Mouse (Mus musculus) brain, embryonic 14.5 days (tissue): Measurements from ENCODE around the gene Slc2a1. TPM values are rescaled to one million over a fixed set of nuclear protein-coding genes. Genes with fewer than 3 reads are reported as not detected.

Experiments used
- DNase-seq: peaks from one replicate; pipeline ENCODE4 v3.0.0-alpha.2; 2011; ENCODE audit warnings: low read depth
- CTCF ChIP-seq: fragments of 200-500 bp; IDR thresholded peaks from 2 replicates; pipeline ENCODE4 v1.5.1; 2012; ENCODE audit warnings: inconsistent platforms, mild to moderate bottlenecking, moderate library complexity, borderline replicate concordance; ENCODE audit not compliant: insufficient read depth, insufficient read length; ENCODE audit errors: extremely low read depth
- POLR2A ChIP-seq: fragments of 200-500 bp; IDR thresholded peaks from 2 replicates; pipeline ENCODE4 v1.6.1; 2012; ENCODE audit warnings: mild to moderate bottlenecking, inconsistent platforms, borderline replicate concordance; ENCODE audit not compliant: poor library complexity, insufficient read depth, insufficient read length, severe bottlenecking; ENCODE audit errors: extremely low read depth
- polyA plus RNA-seq: library from polyadenylated mRNA; depleted of rRNA; stranded (reverse); fragments of >200 nt; gene quantifications from 2 replicates; pipeline ENCODE4 v1.2.3, GENCODE M21; 2012

Gene Slc2a1
- polyA plus RNA-seq, 1 experiment: 96.9 TPM

GRCm38 (mm10) chr4:119148741-119149140 lies 40.2 kb downstream of the Slc2a1 start:
- TF ChIP-seq POLR2A (no peak), CTCF (no peak)
- DNase-seq: no peak

DNA sequence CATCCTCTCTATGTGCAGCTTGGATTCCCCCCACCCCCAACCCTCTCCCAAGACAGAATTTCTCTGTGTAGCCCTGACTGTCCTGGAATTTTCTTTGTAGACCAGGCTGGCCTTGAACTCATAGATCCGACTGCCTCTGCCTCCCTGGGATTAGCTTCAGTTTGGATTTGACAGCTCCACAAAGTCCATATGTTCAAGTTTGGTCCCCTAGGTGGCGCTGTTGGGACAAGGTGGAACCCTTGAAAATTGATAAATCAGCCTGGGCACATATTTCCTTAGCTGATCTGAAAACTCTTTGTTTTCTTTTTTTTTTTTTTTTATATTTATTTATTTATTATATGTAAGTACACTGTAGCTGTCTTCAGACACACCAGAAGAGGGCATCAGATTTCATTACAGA lies 48.7 kb downstream of the Slc2a1 start:
- no peak for TF ChIP-seq POLR2A
- TF ChIP-seq CTCF: peak; percentile 53; the same call in 1 of the 2 replicates
- DNase-seq: peak; percentile 44

DNA sequence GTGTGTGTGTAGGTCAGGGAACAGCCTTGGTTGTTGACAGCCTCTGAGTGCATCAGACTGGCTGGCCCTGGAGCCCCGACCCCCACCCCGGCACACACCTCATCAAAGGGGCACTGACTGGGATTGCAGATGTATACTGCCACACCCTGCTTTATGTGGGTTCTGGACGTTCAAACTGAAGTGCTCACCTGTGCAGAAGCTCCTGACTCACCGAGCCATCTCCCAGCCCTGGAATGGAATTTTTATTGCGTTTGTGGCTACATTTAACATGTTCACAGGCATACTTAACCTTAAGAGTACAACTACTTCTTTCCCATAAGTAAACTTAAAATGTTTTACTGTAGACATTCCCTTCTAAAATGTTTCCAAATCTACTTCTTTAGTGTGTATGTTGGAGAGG lies 49.4 kb downstream of the Slc2a1 start:
- TF ChIP-seq CTCF: no peak
- no peak for TF ChIP-seq POLR2A
- no peak for DNase-seq

DNA sequence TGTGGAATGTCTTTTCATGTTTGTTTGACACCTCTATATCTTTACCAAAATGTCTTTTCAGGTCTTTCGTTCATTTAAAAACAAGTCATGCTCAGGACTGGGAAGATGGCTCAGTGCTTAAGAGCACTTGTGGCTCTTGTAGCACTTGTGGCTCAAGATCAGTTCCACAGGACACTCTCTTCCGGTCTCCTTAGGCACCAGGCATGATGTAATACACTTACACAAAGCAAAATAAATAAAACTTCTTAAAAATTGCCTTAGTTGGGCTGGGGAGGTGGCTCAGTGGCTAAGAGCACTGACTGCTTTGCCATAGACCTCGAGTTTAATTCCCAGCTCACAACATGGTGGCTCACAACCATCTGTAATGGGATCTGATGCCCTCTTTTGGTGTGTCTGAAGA lies 52.8 kb downstream of the Slc2a1 start:
- TF ChIP-seq CTCF (no peak), POLR2A (no peak)
- DNase-seq: no peak

- TF ChIP-seq CTCF (no peak), POLR2A (no peak)
- DNase-seq: no peak
Measured at GRCm38 (mm10) chr4:119162990-119163389, 54.5 kb downstream of the Slc2a1 start.

- TF ChIP-seq CTCF (no peak), POLR2A (no peak)
- no peak for DNase-seq
Measured at GRCm38 (mm10) chr4:119165916-119166315, 57.4 kb downstream of the Slc2a1 start.

DNA sequence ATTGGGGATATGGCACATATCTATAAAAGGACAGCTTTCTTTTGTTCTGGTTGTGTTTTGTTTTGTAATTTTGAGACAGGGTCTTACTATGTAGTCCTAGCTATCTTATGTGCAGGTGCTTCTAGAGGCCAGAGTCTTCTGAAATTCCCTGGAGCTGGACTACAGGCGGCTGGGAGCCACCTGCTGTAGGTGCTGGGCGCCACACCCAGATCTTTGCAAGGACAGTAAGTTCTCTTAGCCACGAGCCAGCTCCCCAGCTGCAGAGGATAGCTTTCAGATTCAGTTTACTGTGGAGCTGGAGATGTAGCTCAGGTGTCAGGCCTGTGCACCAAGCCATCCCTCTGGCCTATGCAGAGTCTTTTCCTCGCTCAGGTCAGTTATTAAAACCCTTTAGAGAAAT lies 58.6 kb downstream of the Slc2a1 start:
- DNase-seq: no peak
- TF ChIP-seq CTCF (no peak), POLR2A (no peak)

DNA sequence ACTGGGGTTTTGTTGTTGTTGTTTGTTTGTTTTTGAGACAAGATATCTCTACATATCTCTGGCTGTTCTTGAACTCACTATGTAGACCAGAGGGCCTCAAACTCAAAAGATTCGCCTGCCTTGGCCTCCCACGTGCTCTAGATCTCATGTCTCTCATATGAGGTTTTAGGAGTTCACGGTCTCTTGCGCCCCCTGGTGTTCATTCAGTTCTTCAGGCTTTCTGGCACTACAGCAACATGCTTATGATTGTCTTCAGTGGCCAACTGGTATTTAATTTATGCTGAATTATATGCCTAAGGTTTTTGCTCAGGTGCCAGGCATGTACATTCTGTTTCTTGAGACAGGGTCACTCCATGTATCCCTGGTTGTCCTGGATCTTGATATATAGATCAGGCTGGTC lies 59.2 kb downstream of the Slc2a1 start:
- TF ChIP-seq POLR2A: no peak
- peak; percentile 78; the same call in 1 of the 2 replicates for TF ChIP-seq CTCF
- DNase-seq: peak; percentile 90

- peak; percentile 20 for DNase-seq
- TF ChIP-seq POLR2A: no peak
- TF ChIP-seq CTCF: no peak
Measured at GRCm38 (mm10) chr4:119172919-119173650, 64.6 kb downstream of the Slc2a1 start.

DNA sequence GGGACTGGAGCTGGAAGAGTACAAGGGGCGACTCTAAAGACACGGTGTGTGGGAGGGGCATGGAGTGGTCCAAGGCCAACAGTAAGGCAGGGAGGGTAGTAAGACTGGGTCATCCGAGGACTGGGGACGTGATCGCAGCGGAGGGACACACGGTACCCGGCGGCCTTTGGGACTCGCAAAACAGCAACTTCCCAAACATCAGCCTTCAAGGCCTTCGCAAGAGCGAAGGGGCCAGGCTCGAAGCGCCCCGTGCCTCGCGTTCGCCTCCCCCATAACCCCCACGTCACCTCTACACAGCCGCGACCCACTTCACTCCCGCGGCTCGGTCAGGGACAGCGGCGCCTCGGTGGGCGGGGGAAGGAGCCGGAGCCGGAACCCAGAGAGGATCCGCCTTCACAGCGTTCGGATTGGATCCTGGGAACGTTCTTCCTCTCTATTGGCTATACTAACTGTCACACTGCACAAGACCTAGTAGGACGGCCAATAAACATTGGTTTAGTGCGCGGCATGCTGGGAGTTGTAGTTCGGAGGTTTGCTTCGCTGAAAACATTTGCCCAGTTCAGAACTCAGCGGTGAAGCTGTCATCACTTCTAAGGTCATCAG lies 65.4 kb downstream of the Slc2a1 start, which contains the start of gene Zfp691:
TSS of gene Zfp691 (minus strand) at position 345 of the 603 bp plus-strand sequence.
- DNase-seq: peak; percentile 99
- TF ChIP-seq CTCF (no peak), POLR2A (peak; percentile 65; the same call in 1 of the 2 replicates)

GRCm38 (mm10) chr4:119177702-119178101 lies 69.2 kb downstream of the Slc2a1 start:
- no peak for TF ChIP-seq POLR2A
- TF ChIP-seq CTCF: no peak

GRCm38 (mm10) chr4:119178331-119178730 lies 69.8 kb downstream of the Slc2a1 start:
- no peak for DNase-seq
- no peak for TF ChIP-seq POLR2A
- no peak for TF ChIP-seq CTCF

More at GRCm38 (mm10) chr4:119177702-119178101, 69.2 kb downstream of the Slc2a1 start:
- DNase-seq: no peak

DNA sequence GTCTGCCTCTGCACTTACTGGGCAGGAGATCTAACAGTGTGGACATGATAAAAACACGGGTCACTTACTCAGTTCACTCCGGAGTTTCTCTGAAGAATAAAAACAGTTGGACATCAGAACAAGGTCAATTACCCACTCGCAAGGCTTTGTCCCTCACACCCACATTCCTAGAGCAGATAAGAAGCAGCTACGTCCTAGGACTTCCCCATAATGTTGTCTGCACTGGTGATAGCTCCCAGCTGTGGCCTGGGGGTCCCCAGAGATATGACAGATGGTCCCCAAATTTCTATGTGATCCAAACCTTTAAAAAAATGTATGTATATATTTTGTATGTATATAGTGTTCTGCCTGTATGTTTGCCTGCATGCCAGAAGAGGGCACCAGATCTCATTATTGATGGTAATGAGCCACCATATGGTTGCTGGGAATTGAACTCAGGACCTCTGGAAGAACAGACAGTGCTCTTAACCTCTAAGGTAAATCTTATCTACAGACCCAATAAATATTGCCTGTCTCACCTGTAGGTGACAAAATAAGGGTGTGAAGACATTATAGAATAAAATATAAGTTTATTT lies 71.7 kb downstream of the Slc2a1 start:
- TF ChIP-seq CTCF (no peak), POLR2A (no peak)

More for the DNA sequence above, 71.7 kb downstream of the Slc2a1 start:
- no peak for DNase-seq
